Mouse (Mus musculus) MEL (cell line): ENCODE measurements around the gene Ptpa. TPM values are rescaled to one million over a fixed set of nuclear protein-coding genes. Genes with fewer than 3 reads are reported as not detected.
A peak's percentile ranks its signal among the peaks of the same experiment; 100 is the strongest.
"Not testable (repeated sequence)": the region's sequence is repeated elsewhere in the genome, so short reads cannot be mapped to it uniquely, and the experiment has no call there.

Experiments
- DNase-seq: peaks from one replicate; pipeline ENCODE4 v3.0.0; 2011; ENCODE audit warnings: low read depth, low spot score
- H3K27ac ChIP-seq: 2 replicates; pipeline ENCODE4 v1.5.1; 2012; ENCODE audit warnings: low read depth, mild to moderate bottlenecking, control low read depth, low read length, moderate library complexity; ENCODE audit not compliant: control insufficient read depth
- H3K27me3 ChIP-seq, 2 experiments: fragments of 150-350 bp in 1 of 2; sonication (generic) in 1 of 2; 2 replicates each; pipeline ENCODE4 v1.6.1; 2012; ENCODE audit warnings: low read length in 2 of 2, mild to moderate bottlenecking in 2 of 2, improper control_type of control experiment in 1 of 2, moderate library complexity in 1 of 2; ENCODE audit not compliant: insufficient read depth in 2 of 2, control insufficient read depth in 1 of 2
- H3K36me3 ChIP-seq, 2 experiments: 2 replicates each; pipeline ENCODE4 v1.6.1; 2012 to 2014; ENCODE audit warnings: low read length in 2 of 2, improper control_type of control experiment in 1 of 2, inconsistent platforms in 1 of 2, mild to moderate bottlenecking in 1 of 2; ENCODE audit not compliant: insufficient read depth in 2 of 2, control insufficient read depth in 1 of 2
- H3K4me1 ChIP-seq, 2 experiments: fragments of 150-350 bp in 1 of 2; sonication (generic) in 1 of 2; 2 replicates each; pipeline ENCODE4 v1.6.1; 2012; ENCODE audit warnings: low read length in 2 of 2, improper control_type of control experiment in 1 of 2, mild to moderate bottlenecking in 1 of 2; ENCODE audit not compliant: insufficient read depth in 2 of 2, control insufficient read depth in 1 of 2
- H3K4me3 ChIP-seq, 2 experiments: fragments of 150-350 bp in 1 of 2; sonication (generic) in 1 of 2; 2 replicates each; pipeline ENCODE4 v1.5.1; 2012; ENCODE audit warnings: low read depth in 2 of 2, low read length in 2 of 2, mild to moderate bottlenecking in 2 of 2, moderate library complexity in 2 of 2, control low read depth in 1 of 2, improper control_type of control experiment in 1 of 2; ENCODE audit not compliant: control insufficient read depth in 1 of 2, insufficient read depth in 1 of 2
- H3K79me2 ChIP-seq: 2 replicates; pipeline ENCODE4 v1.6.1; 2012; ENCODE audit warnings: mild to moderate bottlenecking, low read length, moderate library complexity; ENCODE audit not compliant: control insufficient read depth, poor library complexity, insufficient read depth
- H3K9ac ChIP-seq: 2 replicates; pipeline ENCODE4 v1.6.1; 2012; ENCODE audit warnings: low read depth, mild to moderate bottlenecking, control low read depth, low read length, moderate library complexity; ENCODE audit not compliant: control insufficient read depth, poor library complexity, severe bottlenecking
- H3K9me3 ChIP-seq: fragments of 150-350 bp; sonication (generic); replicated peaks from 2 replicates; pipeline ENCODE4 v1.6.1; 2012; ENCODE audit warnings: mild to moderate bottlenecking, low read length, improper control_type of control experiment, moderate library complexity; ENCODE audit not compliant: insufficient read depth
- BHLHE40 ChIP-seq: IDR thresholded peaks from 2 replicates; pipeline ENCODE4 v1.6.1; 2012; ENCODE audit warnings: low read depth, mild to moderate bottlenecking, inconsistent platforms, low read length, improper control_type of control experiment, borderline replicate concordance
- CHD2 ChIP-seq: IDR thresholded peaks from 2 replicates; pipeline ENCODE4 v1.6.1; 2011; ENCODE audit warnings: low read length, improper control_type of control experiment
- CTCF ChIP-seq, 3 experiments: IDR thresholded peaks in 2 of 3; conservative IDR thresholded peaks in 1 of 3; 2 replicates each; pipeline ENCODE4 v1.5.1; 2011 to 2012; ENCODE audit warnings: low read length in 3 of 3, low read depth in 2 of 3, mild to moderate bottlenecking in 2 of 3, improper control_type of control experiment in 1 of 3, inconsistent platforms in 1 of 3, mixed read lengths in 1 of 3, moderate library complexity in 1 of 3; ENCODE audit not compliant: control insufficient read depth in 1 of 3, insufficient read depth in 1 of 3, poor library complexity in 1 of 3, severe bottlenecking in 1 of 3
- ELF1 ChIP-seq: IDR thresholded peaks from 2 replicates; pipeline ENCODE4 v1.6.1; 2014; ENCODE audit warnings: low read depth, mild to moderate bottlenecking, inconsistent platforms, low read length, improper control_type of control experiment, moderate library complexity
- EP300 ChIP-seq, 2 experiments: IDR thresholded peaks; 2 replicates each; pipeline ENCODE4 v1.6.1; 2011; ENCODE audit warnings: improper control_type of control experiment in 2 of 2, low read length in 2 of 2, low read depth in 1 of 2, mild to moderate bottlenecking in 1 of 2
- ETS1 ChIP-seq: IDR thresholded peaks from 2 replicates; pipeline ENCODE4 v1.6.1; 2012; ENCODE audit warnings: low read depth, mild to moderate bottlenecking, inconsistent platforms, low read length, improper control_type of control experiment, moderate library complexity
- GATA1 ChIP-seq: IDR thresholded peaks from 2 replicates; pipeline ENCODE4 v1.6.1; 2011; ENCODE audit warnings: low read depth, low read length, improper control_type of control experiment
- MYC ChIP-seq: IDR thresholded peaks from 2 replicates; pipeline ENCODE4 v1.6.1; 2011; ENCODE audit warnings: low read depth, mild to moderate bottlenecking, low read length, improper control_type of control experiment, moderate library complexity
- POLR2A ChIP-seq, 2 experiments: IDR thresholded peaks; 2 replicates each; pipeline ENCODE4 v1.6.1; 2011 to 2012; ENCODE audit warnings: low read length in 2 of 2, mild to moderate bottlenecking in 2 of 2, control low read depth in 1 of 2, improper control_type of control experiment in 1 of 2, low read depth in 1 of 2, moderate library complexity in 1 of 2; ENCODE audit not compliant: control insufficient read depth in 1 of 2, insufficient read depth in 1 of 2, poor library complexity in 1 of 2
- POLR2AphosphoS2 ChIP-seq: IDR thresholded peaks from 2 replicates; pipeline ENCODE4 v1.6.1; 2011; ENCODE audit warnings: low read length, improper control_type of control experiment
- RCOR1 ChIP-seq: IDR thresholded peaks from 2 replicates; pipeline ENCODE4 v1.6.1; 2012; ENCODE audit warnings: low read depth, mild to moderate bottlenecking, inconsistent platforms, low read length, improper control_type of control experiment
- SIN3A ChIP-seq: IDR thresholded peaks from 2 replicates; pipeline ENCODE4 v1.6.1; 2012; ENCODE audit warnings: low read length, improper control_type of control experiment, inconsistent platforms
- SMC3 ChIP-seq: IDR thresholded peaks from 2 replicates; pipeline ENCODE4 v1.6.1; 2011; ENCODE audit warnings: low read depth, low read length, improper control_type of control experiment
- TAL1 ChIP-seq: IDR thresholded peaks from 2 replicates; pipeline ENCODE4 v1.6.1; 2012; ENCODE audit warnings: mild to moderate bottlenecking, inconsistent platforms, low read length, moderate library complexity, mixed read lengths
- TCF12 ChIP-seq: IDR thresholded peaks from 2 replicates; pipeline ENCODE4 v1.6.1; 2014; ENCODE audit warnings: low read depth, mild to moderate bottlenecking, inconsistent platforms, low read length, improper control_type of control experiment, moderate library complexity
- UBTF ChIP-seq: IDR thresholded peaks from 2 replicates; pipeline ENCODE4 v1.6.1; 2012; ENCODE audit warnings: low read depth, mild to moderate bottlenecking, inconsistent platforms, low read length, improper control_type of control experiment, moderate library complexity, borderline replicate concordance; ENCODE audit not compliant: insufficient read depth
- USF1 ChIP-seq: IDR thresholded peaks from 2 replicates; pipeline ENCODE4 v1.6.1; 2014; ENCODE audit warnings: low read depth, mild to moderate bottlenecking, inconsistent platforms, low read length, improper control_type of control experiment, moderate library complexity
- polyA plus RNA-seq, 2 experiments: library from polyadenylated mRNA; stranded (reverse) in 1 of 2; unstranded in 1 of 2; fragments of >175 nt in 1 of 2; fragments of >200 nt in 1 of 2; gene quantifications; 2 replicates each; pipeline versions ENCODE4 v1.2.1 to v1.2.4; 2012; ENCODE audit warnings: low replicate concordance in 2 of 2, low read depth in 1 of 2; ENCODE audit not compliant: insufficient read length in 2 of 2, insufficient read depth in 1 of 2, missing spikeins in 1 of 2
- total RNA-seq: library from RNA; depleted of rRNA; stranded (reverse); fragments of 300-350 nt; gene quantifications from 2 replicates; pipeline ENCODE4 v1.2.3, GENCODE M21; 2012

The Ptpa gene
- total and polyA plus RNA-seq, 3 experiments, result 159 to 382 TPM; not detected in 1

GRCm38 (mm10) chr2:30416649-30416965, 768 bp downstream of the Ptpa start:
- Histone ChIP-seq H3K27ac (peak overlapping the region; percentile 74), H3K4me3 (peak overlapping the region; percentile 66 to 95), H3K9me3 (no peaks in the 10 kb centered on the region), H3K9ac (peak overlapping the region; percentile 99), H3K4me1 (peaks cover 12 to 26% of the 10 kb centered on the region in 2 experiments; a peak in 3 of 4 replicates), H3K27me3 (no peaks in the 10 kb centered on the region), H3K36me3 (peaks cover 6 to 18% of the 10 kb centered on the region in 2 experiments), H3K79me2 (peaks cover 62% of the 10 kb centered on the region)
- peak; percentile 63 for DNase-seq
- TF ChIP-seq CHD2 (no peak), POLR2AphosphoS2 (no peak), ELF1 (no peak)

- Histone ChIP-seq H3K36me3 (peaks cover 6 to 18% of the 10 kb centered on the region in 2 experiments), H3K79me2 (peaks cover 62% of the 10 kb centered on the region), H3K4me3 (peak overlapping the region; percentile 66 to 95), H3K9ac (peak overlapping the region; percentile 99), H3K27ac (peak overlapping the region; percentile 74), H3K4me1 (peaks cover 12 to 26% of the 10 kb centered on the region in 2 experiments; a peak in 3 of 4 replicates)
- H3K9me3 ChIP-seq, H3K27me3 ChIP-seq: not testable (repeated sequence)
- peak; percentile 23 for DNase-seq
These were observed 1.3 kb downstream of the Ptpa start for GRCm38 (mm10) chr2:30417154-30417553.

DNA sequence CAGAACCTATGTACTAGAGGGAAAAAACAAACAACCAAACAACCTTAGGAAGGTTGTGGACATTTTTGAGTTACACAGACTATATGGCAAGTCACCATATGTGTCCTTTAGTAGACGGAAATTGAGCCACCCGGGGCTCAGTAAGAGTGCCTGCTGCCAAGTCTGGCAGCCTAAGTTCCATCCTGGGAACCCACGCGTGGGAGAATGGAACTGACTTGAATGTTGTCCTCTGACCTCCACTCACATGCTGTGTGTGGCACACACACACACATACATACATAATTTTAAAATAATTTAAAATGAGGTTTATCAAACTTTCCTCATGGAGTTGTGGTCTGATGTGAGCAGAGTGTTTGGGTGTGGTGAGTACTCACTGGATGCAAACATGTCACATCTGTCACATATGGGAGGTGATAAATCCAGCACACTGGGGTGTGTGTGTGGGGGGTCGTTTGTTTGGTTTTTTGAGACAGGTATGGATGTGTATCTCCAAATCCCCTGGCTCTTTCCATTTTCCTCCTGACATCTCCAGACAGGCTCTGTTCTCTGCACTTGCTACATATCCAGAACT, 1.8 kb downstream of the Ptpa start:
- Histone ChIP-seq H3K4me3 (peak overlapping the region; percentile 66 to 95), H3K9ac (peak overlapping the region; percentile 43), H3K9me3 (no peaks in the 10 kb centered on the region), H3K27me3 (no peaks in the 10 kb centered on the region), H3K4me1 (peaks cover 12 to 26% of the 10 kb centered on the region in 2 experiments; a peak in 3 of 4 replicates), H3K79me2 (peaks cover 62% of the 10 kb centered on the region), H3K36me3 (peaks cover 6 to 18% of the 10 kb centered on the region in 2 experiments), H3K27ac (peak overlapping the region; percentile 74)
- DNase-seq, result peak; percentile 57
- TF ChIP-seq CTCF (IDR thresholded peaks at IDR 0.05 in 2 of 3, conservative IDR thresholded peaks at IDR 0.05 in 1 of 3; ENCODE audit: control insufficient read depth in 1 of 3, insufficient read depth in 1 of 3, low read depth in 2 of 3, low read length in 3 of 3, poor library complexity in 1 of 3, severe bottlenecking in 1 of 3) (no peak), MYC (no peak), ETS1 (peak; percentile 54), GATA1 (peak; percentile 54), POLR2A (IDR thresholded peaks at IDR 0.05; ENCODE audit: control insufficient read depth in 1 of 2, insufficient read depth in 1 of 2, low read depth in 1 of 2, low read length in 2 of 2, poor library complexity in 1 of 2) (no peak), TAL1 (peak; percentile 62), USF1 (no peak), TCF12 (peak; percentile 76), EP300 (IDR thresholded peaks at IDR 0.05; ENCODE audit: low read depth in 1 of 2, low read length in 2 of 2) (peak; percentile 48 to 70; a peak in 3 of 4 replicates), UBTF (no peak), RCOR1 (no peak; the same call in 1 of the 2 replicates), BHLHE40 (peak; percentile 19; the same call in 1 of the 2 replicates), SMC3 (no peak), SIN3A (peak; percentile 63), POLR2AphosphoS2 (no peak)
